Mouse (Mus musculus): ENCODE measurements around the gene Hace1.

- TF ChIP-seq ZNF384 (IDR thresholded peaks at IDR 0.05; ENCODE audit: low read depth, low read length) (no peak), HCFC1 (IDR thresholded peaks at IDR 0.05; ENCODE audit: borderline replicate concordance, insufficient read depth, low read length) (no peak), MAFK (IDR thresholded peaks at IDR 0.05; ENCODE audit: insufficient read depth, low read depth, low read length) (no peak), ZC3H11A (IDR thresholded peaks at IDR 0.05; ENCODE audit: borderline replicate concordance, low read depth, low read length) (no peak), CHD2 (IDR thresholded peaks at IDR 0.05; ENCODE audit: low read depth, low read length) (no peak)
Measured at GRCm38 (mm10) chr10:45710848-45711247, 133.2 kb downstream of the Hace1 start.

Measured in ES-E14 (cell line).